Mouse (Mus musculus): Measurements from ENCODE around the gene Aipl1.
"Not testable (repeated sequence)": the region's sequence is repeated elsewhere in the genome, so short reads cannot be mapped to it uniquely, and the experiment has no call there.

Aipl1 gene

GRCm38 (mm10) chr11:72016518-72017252 is 20.6 kb downstream of the Aipl1 start:
- no peak for DNase-seq (ENCODE audit: low read depth, low spot score)

GRCm38 (mm10) chr11:72014674-72015073 is 22.6 kb downstream of the Aipl1 start:
- DNase-seq (ENCODE audit: low read depth, low spot score): no peak

- DNase-seq (ENCODE audit: low read depth, low spot score): no peak
Observed at GRCm38 (mm10) chr11:72011955-72012354, 25.4 kb downstream of the Aipl1 start.

- DNase-seq (ENCODE audit: low read depth, low spot score): no peak
Observed at GRCm38 (mm10) chr11:72010940-72011722, 26.2 kb downstream of the Aipl1 start.

GRCm38 (mm10) chr11:72010367-72010766 is 26.9 kb downstream of the Aipl1 start:
- DNase-seq (ENCODE audit: low read depth, low spot score): no peak

GRCm38 (mm10) chr11:72005547-72005946 is 31.8 kb downstream of the Aipl1 start:
- no peak for DNase-seq (ENCODE audit: low read depth, low spot score)

- no peak for DNase-seq (ENCODE audit: low read depth, low spot score)
Observed at GRCm38 (mm10) chr11:72003171-72003570, 34.1 kb downstream of the Aipl1 start.

GRCm38 (mm10) chr11:72002138-72002853 is 35.0 kb downstream of the Aipl1 start:
- DNase-seq (ENCODE audit: low read depth, low spot score): no peak

- DNase-seq (ENCODE audit: low read depth, low spot score): no peak
Observed at GRCm38 (mm10) chr11:72000194-72000593, 37.1 kb downstream of the Aipl1 start.

GRCm38 (mm10) chr11:71996805-71997204 is 40.5 kb downstream of the Aipl1 start:
- DNase-seq (ENCODE audit: low read depth, low spot score): peak; percentile 74

- no peak for DNase-seq (ENCODE audit: low read depth, low spot score)
Observed at GRCm38 (mm10) chr11:71995968-71996511, 41.3 kb downstream of the Aipl1 start.

GRCm38 (mm10) chr11:71992438-71992837 is 44.9 kb downstream of the Aipl1 start:
- DNase-seq (ENCODE audit: low read depth, low spot score): no peak

GRCm38 (mm10) chr11:71991541-71991940 is 45.8 kb downstream of the Aipl1 start:
- peak; percentile 62 for DNase-seq (ENCODE audit: low read depth, low spot score)

- not testable (repeated sequence) for DNase-seq (ENCODE audit: low read depth, low spot score)
Observed at GRCm38 (mm10) chr11:71989407-71989806, 47.9 kb downstream of the Aipl1 start.

GRCm38 (mm10) chr11:71987159-71988150 is 49.9 kb downstream of the Aipl1 start:
- DNase-seq (ENCODE audit: low read depth, low spot score): no peak

- DNase-seq (ENCODE audit: low read depth, low spot score): no peak
Observed at GRCm38 (mm10) chr11:71985783-71986182, 51.5 kb downstream of the Aipl1 start.

GRCm38 (mm10) chr11:71985101-71985711 is 52.1 kb downstream of the Aipl1 start:
- DNase-seq (ENCODE audit: low read depth, low spot score): no peak

- DNase-seq (ENCODE audit: low read depth, low spot score): no peak
Observed at GRCm38 (mm10) chr11:71984093-71984492, 53.2 kb downstream of the Aipl1 start.
